ENCODE assay signal across 15 mouse cellular contexts in genomic region chr16:46507260-46507943, GRCm38 (mm10). TPM values are rescaled to one million over a fixed set of nuclear protein-coding genes. Genes with fewer than 3 reads are reported as not detected.
A peak's percentile ranks its signal among the peaks of the same experiment; 100 is the strongest.
DNase-seq lines count a peak whose midpoint lies in the region; ATAC-seq and TF ChIP-seq lines count a peak whose summit lies in the region.
"Had no signal": no experiment of that assay in that cellular context is flagged by ENCODE, and none has a peak within 500 bp of the region (broad histone marks: within the 10 kb centered on the region; RNA-seq: fewer than 3 reads in every experiment).

No protein-coding gene starts in this region.

- no peak overlapping the region for H3K9ac ChIP-seq in liver, adult 2 months (ENCODE audit: low read depth, low read length)
- H3K9ac ChIP-seq in intestine, embryonic 15.5 days = no peak overlapping the region
- H3K9ac ChIP-seq in kidney, embryonic 15.5 days = no peak overlapping the region
- no peak overlapping the region for H3K9ac ChIP-seq in liver, embryonic 15.5 days
- H3K9ac ChIP-seq: embryonic facial prominence, embryonic 12.5 days; hindbrain, embryonic 13.5 days; limb, embryonic 15.5 days had no signal

- WGBS in liver, adult 2 months = 25% methylated on average over 3 of the region's 3 CpGs
- 38% methylated on average over 3 of the region's 3 CpGs for WGBS in intestine, embryonic 15.5 days
- WGBS in kidney, embryonic 15.5 days = 31% methylated on average over 3 of the region's 3 CpGs
- WGBS in liver, embryonic 15.5 days (ENCODE audit: insufficient replicate concordance) = 37% methylated on average over 3 of the region's 3 CpGs

- H3K4me3 ChIP-seq in liver, adult 2 months (ENCODE audit: insufficient read depth, low read depth, low read length) = no peak overlapping the region
- H3K4me3 ChIP-seq in intestine, embryonic 15.5 days (replicated peaks) = no peak overlapping the region
- no peak overlapping the region for H3K4me3 ChIP-seq in kidney, embryonic 15.5 days (replicated peaks)
- H3K4me3 ChIP-seq in liver, embryonic 15.5 days (replicated peaks) = no peak overlapping the region
- H3K4me3 ChIP-seq: embryonic facial prominence, embryonic 12.5 days; hindbrain, embryonic 13.5 days; limb, embryonic 15.5 days had no signal

- no peaks in the 10 kb centered on the region for H3K27me3 ChIP-seq in liver, adult 2 months (ENCODE audit: control insufficient read depth, insufficient read depth, low read length)
- H3K27me3 ChIP-seq in intestine, embryonic 15.5 days (replicated peaks) = no peaks in the 10 kb centered on the region
- no peaks in the 10 kb centered on the region for H3K27me3 ChIP-seq in kidney, embryonic 15.5 days
- no peaks in the 10 kb centered on the region for H3K27me3 ChIP-seq in liver, embryonic 15.5 days
- H3K27me3 ChIP-seq: embryonic facial prominence, embryonic 12.5 days; hindbrain, embryonic 13.5 days; limb, embryonic 15.5 days had no signal

- no peaks in the 10 kb centered on the region for H3K9me3 ChIP-seq in intestine, embryonic 15.5 days
- H3K9me3 ChIP-seq in kidney, embryonic 15.5 days (replicated peaks) = no peaks in the 10 kb centered on the region
- H3K9me3 ChIP-seq in liver, embryonic 15.5 days (replicated peaks) = no peaks in the 10 kb centered on the region
- H3K9me3 ChIP-seq: embryonic facial prominence, embryonic 12.5 days; hindbrain, embryonic 13.5 days; limb, embryonic 15.5 days had no signal

- peak overlapping the region; percentile 48; the same call in 1 of the 2 replicates for H3K27ac ChIP-seq in liver, adult 2 months (replicated peaks; ENCODE audit: insufficient read depth, low read depth, low read length)
- no peak overlapping the region for H3K27ac ChIP-seq in intestine, embryonic 15.5 days
- peak overlapping the region; percentile 73 for H3K27ac ChIP-seq in kidney, embryonic 15.5 days
- H3K27ac ChIP-seq in liver, embryonic 15.5 days (replicated peaks) = no peak overlapping the region
- H3K27ac ChIP-seq: embryonic facial prominence, embryonic 12.5 days; hindbrain, embryonic 13.5 days; limb, embryonic 15.5 days had no signal

- H3K79me2 ChIP-seq in liver, adult 2 months (ENCODE audit: control insufficient read depth, insufficient read depth, low read length) = no peaks in the 10 kb centered on the region

- TF ChIP-seq CTCF in liver, adult 2 months (IDR thresholded peaks at IDR 0.05; ENCODE audit: low read depth, low read length) = no peak

- ATAC-seq in intestine, embryonic 15.5 days = peak; percentile 92
- ATAC-seq in kidney, embryonic 15.5 days (replicated peaks; ENCODE audit: low FRiP score) = peak; percentile 94
- ATAC-seq in liver, embryonic 15.5 days (ENCODE audit: insufficient read depth) = peak; percentile 58
- ATAC-seq in cerebellum, adult (ENCODE audit: insufficient number of reproducible peaks, low FRiP score, low TSS enrichment) = no peak
- ATAC-seq in inflammation-experienced regulatory T-cells, adult 6 months = no peak

- peaks cover 13% of the 10 kb centered on the region for H3K4me1 ChIP-seq in liver, adult 2 months (ENCODE audit: control insufficient read depth, insufficient read depth, low read length)
- no peaks in the 10 kb centered on the region for H3K4me1 ChIP-seq in intestine, embryonic 15.5 days (replicated peaks)
- 0 out of 2 replicates have a peak, but pooled peaks cover 3% of the 10 kb centered on the region for H3K4me1 ChIP-seq in kidney, embryonic 15.5 days
- no peaks in the 10 kb centered on the region for H3K4me1 ChIP-seq in liver, embryonic 15.5 days (replicated peaks)
- H3K4me1 ChIP-seq: embryonic facial prominence, embryonic 12.5 days; hindbrain, embryonic 13.5 days; limb, embryonic 15.5 days had no signal

- DNase-seq in liver, adult 2 months (ENCODE audit: extremely low read depth, low read depth, low spot score) = peak; percentile 89
- no peak for DNase-seq in liver
- DNase-seq in gastrocnemius, adult 18-20 months (ENCODE audit: low spot score) = no peak
- DNase-seq: cerebellum, adult 9-10 months; midbrain, embryonic 14.5 days; right cerebral cortex, postnatal 25 days; thymus, postnatal 4 days had no signal

- no peak overlapping the region for H3K4me2 ChIP-seq in intestine, embryonic 15.5 days (replicated peaks)
- no peak overlapping the region for H3K4me2 ChIP-seq in kidney, embryonic 15.5 days
- no peak overlapping the region for H3K4me2 ChIP-seq in liver, embryonic 15.5 days
- H3K4me2 ChIP-seq: embryonic facial prominence, embryonic 12.5 days; hindbrain, embryonic 13.5 days; limb, embryonic 15.5 days had no signal

- H3K36me3 ChIP-seq in liver, adult 2 months (ENCODE audit: control insufficient read depth, insufficient read depth, low read length) = no peaks in the 10 kb centered on the region
- H3K36me3 ChIP-seq in intestine, embryonic 15.5 days = no peaks in the 10 kb centered on the region
- no peaks in the 10 kb centered on the region for H3K36me3 ChIP-seq in kidney, embryonic 15.5 days
- no peaks in the 10 kb centered on the region for H3K36me3 ChIP-seq in liver, embryonic 15.5 days (replicated peaks)
- H3K36me3 ChIP-seq: embryonic facial prominence, embryonic 12.5 days; hindbrain, embryonic 13.5 days; limb, embryonic 15.5 days had no signal

- no peak for TF ChIP-seq POLR2A in liver, adult 2 months (IDR thresholded peaks at IDR 0.05; ENCODE audit: extremely low read depth, insufficient read depth, low read length)

RNA-seq across cellular contexts. Expression of gene Nectin3, which starts 9.1 kb away (rescaled TPM):
- total RNA-seq in liver, adult 2 months (2014; rRNA removed) = 53.1 and 53.2 TPM in 2 replicates
- polyA plus RNA-seq in liver, adult 2 months (2012; rRNA removed) = 11.1 and 11.6 TPM in 2 replicates
- 43.6 and 44.9 TPM in 2 replicates for polyA plus RNA-seq in intestine, embryonic 15.5 days (2015; fragmentation: Nextera tagmentation; extraction: Ambion mirVana)
- polyA plus RNA-seq in kidney, embryonic 15.5 days (2015; fragmentation: Nextera tagmentation; extraction: Ambion mirVana) = 38.6 and 43.0 TPM in 2 replicates
- 5.0 and 5.3 TPM in 2 replicates for polyA plus RNA-seq in liver, embryonic 15.5 days (2015; fragmentation: Nextera tagmentation; extraction: Ambion mirVana)
- not detected for polyA plus RNA-seq in inflammation-experienced regulatory T-cells, adult 6 months (2017; shearing (Covaris generic))
- total RNA-seq in gastrocnemius, adult 18-20 months (2021) = 1 to 10 TPM; 1.9 to 2.7 TPM

Comparison
In these comparisons a context has a peak if more than half of its experiments do, and no peak if none do; other contexts are left out.
1. H3K27ac ChIP-seq: peak in liver, adult 2 months (single experiment) and kidney, embryonic 15.5 days (single experiment); none in intestine, embryonic 15.5 days (single experiment) and liver, embryonic 15.5 days (single experiment).
2. ATAC-seq: peak in intestine, embryonic 15.5 days (single experiment), kidney, embryonic 15.5 days (single experiment) and liver, embryonic 15.5 days (single experiment); none in cerebellum, adult (single experiment) and inflammation-experienced regulatory T-cells, adult 6 months (single experiment).